Mouse (Mus musculus): ENCODE measurements around the gene Gm1604a.
"Not testable (repeated sequence)": the region's sequence is repeated elsewhere in the genome, so short reads cannot be mapped to it uniquely, and the experiment has no call there.

Gene Gm1604a

DNA sequence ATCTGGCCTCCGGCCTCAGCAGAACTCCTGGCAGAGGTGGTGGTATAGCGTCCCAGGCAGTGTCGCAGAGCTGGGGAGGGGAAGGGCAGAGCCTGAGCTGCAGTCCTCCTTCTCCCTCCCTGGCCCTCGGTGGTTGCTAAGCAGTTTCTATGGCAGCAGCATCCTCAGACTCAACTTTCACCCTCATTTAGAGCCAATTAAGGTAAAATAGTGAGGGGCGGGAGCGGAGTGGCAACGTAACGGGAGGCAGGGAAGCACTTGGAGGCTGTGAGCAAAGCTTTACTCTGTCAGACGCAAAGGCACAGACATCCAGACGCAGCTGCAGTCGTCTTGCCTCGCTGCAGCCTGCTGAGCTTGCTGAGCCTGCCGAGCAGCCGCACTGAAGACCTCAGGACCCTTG lies at the start of gene Gm1604a:
Gene Gm1604a (plus strand): TSS at position 312 of the 400 bp plus-strand sequence.
- DNase-seq (ENCODE audit: low spot score in 2 of 2), result not testable (repeated sequence)

DNA sequence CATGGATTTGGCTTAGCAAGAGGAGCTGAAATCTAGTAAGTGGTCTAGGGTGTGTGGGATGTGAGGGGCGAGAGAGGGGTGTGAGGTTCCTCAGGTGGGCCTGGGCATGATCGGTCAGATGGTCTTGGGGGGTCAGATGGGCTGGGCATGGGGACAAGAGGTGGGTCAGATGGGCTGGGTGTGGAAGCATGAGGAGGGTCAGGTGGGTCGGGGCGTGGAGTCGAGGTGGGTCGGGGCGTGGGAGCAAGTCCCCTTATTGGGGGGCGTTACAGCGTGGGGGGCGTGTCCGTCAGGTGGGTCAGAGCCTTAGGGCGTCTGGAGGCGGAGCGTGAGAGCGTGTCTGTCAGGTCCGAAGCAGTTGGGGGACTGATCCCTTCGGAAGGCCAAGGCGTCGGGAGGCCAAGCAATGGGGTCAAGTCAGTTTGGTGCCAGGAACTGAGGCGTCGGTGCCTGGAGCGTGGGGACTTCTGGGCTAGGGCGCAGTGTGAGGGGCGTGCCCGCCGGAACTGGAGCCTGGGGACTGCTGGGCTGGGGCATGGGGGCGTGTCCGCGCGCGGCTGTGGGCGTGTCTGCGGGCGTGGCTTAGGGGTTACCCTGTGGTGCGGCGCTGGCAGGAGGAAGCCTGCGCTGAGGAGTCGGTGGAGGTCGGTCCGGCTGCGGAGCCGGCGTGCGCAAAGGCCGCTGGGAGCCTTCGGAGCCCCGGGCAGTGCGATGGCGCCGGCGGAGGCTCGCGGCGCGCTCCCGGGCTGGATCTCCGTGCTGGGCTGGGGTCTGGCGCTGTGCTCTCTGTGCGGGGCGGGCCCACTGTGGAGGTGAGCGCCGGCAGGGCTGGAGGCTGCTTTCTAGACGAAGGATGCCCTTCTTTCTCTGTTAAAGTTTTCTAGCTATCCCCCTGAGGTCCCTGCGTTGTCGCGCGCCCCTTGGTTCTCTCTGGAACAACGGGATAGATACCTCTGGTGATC lies 46.8 kb upstream of the Gm1604a start, which contains the start of gene Gm49721:
Gene Gm49721 (plus strand): TSS at position 618 of the 962 bp plus-strand sequence.
- DNase-seq (ENCODE audit: low spot score in 2 of 2), result peak; percentile 40 to 59

DNA sequence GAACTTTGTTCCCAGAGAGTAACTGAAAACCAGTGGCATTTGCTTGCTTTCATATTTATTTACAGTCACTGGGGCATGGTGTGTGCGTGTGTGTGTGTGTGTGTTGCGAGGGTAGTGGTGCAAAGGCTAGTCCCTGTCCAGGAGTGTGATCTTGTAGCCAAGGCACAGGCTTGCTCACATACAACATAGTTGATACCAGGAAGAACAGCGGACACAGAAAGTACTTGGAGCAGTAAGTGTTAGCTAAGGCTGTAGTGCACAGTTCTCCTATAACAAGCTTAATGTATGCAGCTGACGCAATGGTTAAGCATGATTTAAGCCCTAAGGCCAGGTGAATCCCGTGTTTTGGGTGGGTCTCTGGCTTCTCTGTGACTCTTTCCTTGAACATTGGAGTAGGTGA lies 46.0 kb upstream of the Gm1604a start:
- DNase-seq (ENCODE audit: low spot score in 2 of 2), result not testable (repeated sequence)

DNA sequence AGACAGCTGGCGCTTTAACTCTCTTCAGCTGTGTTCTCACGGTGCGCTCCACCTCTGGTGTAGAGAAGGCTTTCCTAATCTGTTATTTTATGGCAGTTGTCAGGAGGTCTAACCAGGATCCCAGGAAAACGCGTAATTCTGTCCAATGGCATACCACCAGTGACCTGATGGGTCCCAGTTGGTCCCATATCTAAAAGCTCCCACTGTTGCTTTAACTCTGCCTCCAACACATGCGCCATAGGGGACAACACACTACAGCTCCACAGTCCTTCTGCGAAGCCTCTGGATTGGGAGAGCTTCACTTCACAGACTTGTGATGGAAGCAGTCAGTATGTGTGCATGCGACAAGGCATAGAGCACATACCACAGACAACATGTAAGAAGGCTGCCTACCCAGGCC lies 45.2 kb upstream of the Gm1604a start:
- not testable (repeated sequence) for DNase-seq (ENCODE audit: low spot score in 2 of 2)

DNA sequence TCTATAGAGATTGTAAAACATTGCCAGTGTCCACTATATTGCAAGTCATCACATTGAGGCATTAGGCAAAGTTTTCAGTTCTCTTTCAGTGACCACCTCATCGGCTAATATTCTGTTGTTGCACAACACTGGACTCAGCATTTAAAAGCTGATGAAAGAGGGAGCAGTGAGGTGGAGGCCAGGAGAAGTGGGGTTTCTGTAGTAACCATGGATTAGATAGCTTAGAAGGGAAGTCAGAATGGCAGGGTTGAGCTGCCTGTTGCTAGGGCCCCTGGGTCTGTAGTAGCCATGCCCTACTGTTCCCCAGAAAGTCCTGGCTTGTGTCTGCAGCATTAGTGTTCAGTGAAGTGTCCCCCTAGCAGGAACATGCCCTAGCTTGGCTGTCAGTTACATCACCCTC lies 39.2 kb upstream of the Gm1604a start:
- not testable (repeated sequence) for DNase-seq (ENCODE audit: low spot score in 2 of 2)

DNA sequence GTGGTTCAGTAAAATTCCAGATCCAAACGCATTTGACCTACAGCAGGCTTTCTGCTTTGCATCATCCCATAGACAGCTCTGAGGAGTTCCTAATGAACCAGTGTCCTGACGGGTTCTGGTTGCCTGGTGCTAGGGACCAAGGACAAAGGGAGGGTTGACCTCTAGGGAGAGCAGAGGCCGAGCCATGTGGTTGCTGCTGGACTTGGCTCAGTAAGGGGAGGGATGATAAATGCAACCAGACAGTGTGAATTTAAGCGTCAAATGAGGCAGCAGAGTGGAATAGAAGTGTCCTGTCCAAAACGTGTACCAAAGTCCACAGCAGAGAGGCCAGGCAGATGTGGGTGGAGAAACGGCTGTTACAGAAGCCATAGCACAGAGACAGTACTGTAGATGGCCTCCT lies 29.9 kb upstream of the Gm1604a start:
- not testable (repeated sequence) for DNase-seq (ENCODE audit: low spot score in 2 of 2)

DNA sequence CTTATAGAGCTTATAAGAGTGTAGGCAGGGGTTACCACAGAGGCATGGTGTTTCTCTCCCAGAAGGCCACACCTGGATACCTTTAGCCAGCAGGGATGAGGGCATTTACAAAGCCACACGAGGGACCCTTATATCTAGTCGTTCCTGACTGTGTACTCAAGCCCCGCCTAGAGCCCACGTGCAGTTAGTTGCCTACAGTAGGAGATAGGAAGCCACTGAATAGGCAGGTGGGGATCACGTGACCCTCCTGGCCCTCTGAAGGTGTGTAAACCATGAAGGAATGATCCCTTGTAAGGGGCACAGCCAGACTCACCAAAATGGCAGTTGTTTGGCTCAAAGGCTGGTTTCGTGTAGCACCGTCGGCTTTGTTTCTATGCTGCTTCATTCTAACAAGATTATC lies 28.5 kb upstream of the Gm1604a start:
- not testable (repeated sequence) for DNase-seq (ENCODE audit: low spot score in 2 of 2)

DNA sequence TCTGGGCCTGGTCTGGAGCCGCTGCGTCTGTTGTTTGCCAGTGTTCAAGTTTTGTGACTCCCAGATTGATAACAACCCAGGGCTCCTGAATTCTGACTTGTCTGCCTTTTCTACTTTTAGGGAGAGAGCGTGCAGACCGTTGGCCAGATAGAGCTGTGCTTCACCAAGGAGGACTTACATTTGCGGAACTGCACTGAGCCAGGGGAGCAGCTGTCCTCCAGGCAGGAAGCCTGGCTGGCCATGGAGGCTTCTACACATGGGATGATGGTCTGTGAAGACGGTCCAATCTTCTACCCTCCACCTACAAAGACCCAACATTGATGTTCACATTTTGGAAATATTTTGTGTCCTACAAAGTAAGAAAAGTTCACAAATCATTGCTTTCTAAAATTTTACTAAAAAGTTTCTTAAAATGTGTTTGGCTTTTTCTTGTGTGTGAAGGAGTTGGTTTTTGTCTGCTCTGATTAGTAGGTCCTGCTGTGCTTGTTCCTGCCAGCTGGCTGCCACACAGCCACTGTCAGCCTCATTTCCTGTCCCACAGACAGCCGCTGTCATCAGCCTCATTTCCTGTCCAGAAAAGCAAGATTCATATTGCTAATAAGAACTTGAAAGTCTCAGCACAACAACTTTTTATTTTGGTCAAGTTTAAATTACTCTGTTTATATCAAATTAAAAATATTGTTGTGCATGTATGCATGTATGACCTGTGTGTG lies 27.4 kb upstream of the Gm1604a start:
- not testable (repeated sequence) for DNase-seq (ENCODE audit: low spot score in 2 of 2)

DNA sequence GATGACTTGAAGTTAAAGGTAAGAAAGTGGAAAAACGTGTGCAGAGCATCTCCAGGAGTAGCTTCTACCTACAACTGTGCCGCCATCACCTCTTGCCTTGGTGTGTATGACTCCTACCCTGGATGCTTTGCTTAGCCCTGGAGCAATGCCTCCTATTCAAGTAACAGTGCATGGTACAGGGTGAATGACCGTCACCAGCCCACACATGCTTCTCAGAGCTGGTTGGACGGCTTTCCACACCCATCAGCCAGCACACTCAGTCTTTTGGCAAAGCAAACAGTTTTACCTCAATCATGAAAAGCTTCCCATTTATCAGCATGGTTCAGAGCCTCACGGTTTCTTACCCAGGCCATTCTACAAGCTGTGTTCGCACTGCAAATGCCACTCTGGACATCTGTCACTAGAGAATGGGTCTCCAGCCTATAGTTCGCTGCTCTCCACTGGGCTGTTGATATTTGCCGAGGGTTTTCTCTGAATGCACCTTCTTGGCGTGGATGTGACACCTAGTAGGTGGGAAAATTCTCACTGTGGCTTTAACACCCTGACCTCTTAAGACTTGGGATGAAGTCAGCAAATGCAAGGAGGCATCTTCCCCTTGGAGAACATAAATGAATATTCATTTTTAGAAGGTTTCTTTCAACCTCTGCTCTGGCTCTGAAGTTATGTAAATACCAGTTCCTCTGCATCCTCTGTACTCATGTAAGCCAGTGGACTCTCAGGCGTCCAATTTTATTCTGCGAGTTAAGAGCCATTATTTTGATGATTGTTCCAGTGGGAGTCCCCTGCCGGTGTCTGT lies 23.4 kb upstream of the Gm1604a start:
- not testable (repeated sequence) for DNase-seq (ENCODE audit: low spot score in 2 of 2)

DNA sequence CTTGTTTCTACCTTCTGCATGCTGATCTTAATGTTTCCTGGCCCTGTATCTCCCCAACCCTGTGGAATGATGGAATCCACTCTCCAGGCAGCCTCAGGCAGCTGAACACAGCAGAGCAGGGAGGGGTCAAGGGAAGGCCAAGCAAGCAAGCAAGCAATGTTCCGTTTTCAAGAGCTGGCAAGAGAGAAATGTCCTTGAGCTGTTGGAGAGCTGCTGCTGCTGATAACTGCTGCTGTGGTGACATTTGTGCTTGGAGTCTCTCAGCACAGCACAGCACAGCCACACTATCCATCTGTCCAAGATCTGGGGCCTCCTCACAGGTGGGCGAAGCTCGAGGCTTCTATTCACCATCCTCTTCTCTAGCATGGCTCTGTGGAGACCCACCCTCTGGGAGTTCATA lies 22.0 kb upstream of the Gm1604a start:
- not testable (repeated sequence) for DNase-seq (ENCODE audit: low spot score in 2 of 2)

DNA sequence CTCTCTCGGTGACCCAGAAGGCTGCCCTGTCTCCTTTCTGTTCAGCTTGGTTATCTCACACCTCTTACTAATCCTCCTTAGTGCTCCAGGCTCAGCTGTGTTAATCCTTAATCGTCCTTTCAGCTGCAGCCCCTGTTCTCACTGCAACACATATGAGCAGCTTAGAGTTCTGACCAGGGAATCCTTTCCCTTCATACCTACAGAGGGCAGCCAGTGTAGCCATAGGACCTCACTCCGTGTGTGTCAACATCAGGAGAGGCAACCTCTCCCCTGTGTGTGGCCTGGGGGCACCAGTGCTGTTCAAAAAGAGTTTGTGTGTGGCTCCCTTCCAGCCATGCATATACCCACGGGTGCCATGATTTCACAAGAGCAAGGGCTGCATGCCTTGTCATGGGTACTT lies 19.7 kb upstream of the Gm1604a start:
- DNase-seq (ENCODE audit: low spot score in 2 of 2), result not testable (repeated sequence)

DNA sequence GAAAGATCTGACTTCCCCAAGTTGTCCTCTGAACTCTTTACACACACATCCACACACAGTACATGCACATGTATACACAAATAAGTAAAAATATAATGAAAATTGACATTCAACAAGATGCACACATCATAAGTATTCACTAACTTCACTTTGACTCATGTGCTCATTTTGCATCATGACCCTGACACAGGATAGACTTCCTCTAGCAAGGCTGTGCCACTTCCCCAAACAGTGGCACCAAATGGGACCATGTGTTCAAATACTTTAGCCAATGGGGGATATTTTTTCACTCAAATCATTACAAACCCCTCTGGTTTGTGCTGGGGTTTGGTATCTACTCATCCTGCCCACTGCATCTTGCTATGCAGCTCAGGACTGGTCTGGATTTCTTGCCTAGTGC lies 16.5 kb upstream of the Gm1604a start:
- not testable (repeated sequence) for DNase-seq (ENCODE audit: low spot score in 2 of 2)

DNA sequence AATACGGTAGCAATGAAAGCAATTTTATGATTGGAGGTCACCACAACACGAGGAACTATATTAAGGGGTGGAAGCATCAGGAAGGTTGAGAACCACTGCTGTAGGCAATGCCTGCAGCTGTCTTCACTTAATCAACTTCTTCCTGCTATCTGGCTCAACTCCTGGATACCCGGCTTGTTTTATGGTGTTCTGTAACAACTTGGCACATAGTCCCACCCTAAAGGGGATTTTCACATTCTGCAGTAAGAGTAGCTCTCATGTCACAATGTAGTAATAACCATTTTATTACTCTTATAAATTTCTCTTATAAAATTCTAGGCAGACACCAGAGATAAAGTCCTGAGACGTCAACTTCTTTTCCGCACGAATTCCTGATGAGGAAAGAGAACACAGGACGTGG lies 15.9 kb upstream of the Gm1604a start:
- DNase-seq (ENCODE audit: low spot score in 2 of 2), result not testable (repeated sequence)

DNA sequence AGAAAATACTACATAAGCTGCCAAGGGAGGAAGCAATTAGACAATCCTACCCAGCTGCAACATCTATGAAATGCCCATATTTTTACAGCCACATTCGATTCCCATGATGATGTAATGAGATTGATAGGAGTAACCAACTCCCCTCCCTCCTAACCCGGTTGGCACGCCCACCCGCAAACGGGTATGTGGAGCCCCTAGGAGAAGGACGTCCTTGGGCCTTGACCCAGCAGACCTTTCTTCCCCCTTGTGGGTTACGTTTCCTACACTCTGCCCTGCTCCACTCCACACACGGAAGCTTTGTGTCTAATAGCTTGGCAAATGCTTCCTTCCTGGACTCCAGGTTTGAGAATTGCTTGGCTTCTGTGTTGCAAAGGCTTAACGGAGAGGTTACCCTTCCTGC lies 15.5 kb upstream of the Gm1604a start:
- DNase-seq (ENCODE audit: low spot score in 2 of 2), result not testable (repeated sequence)

DNA sequence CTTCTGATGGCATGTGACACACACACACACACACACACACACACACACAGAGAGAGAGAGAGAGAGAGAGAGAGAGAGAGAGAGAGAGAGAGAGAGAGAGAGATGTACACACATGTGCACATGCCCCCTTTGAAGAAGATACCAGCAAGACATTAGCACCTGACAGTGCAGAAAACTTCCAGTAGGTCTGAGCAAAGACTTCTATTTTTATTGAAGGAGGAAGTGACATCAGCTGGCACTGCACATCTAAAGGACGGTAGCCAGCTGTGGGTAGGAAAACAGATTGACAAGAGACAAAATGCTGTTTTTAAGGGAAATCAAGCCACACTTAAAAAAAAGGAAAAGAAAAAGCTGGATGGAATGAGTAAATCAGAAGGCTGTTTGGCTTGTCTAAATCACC lies 11.2 kb upstream of the Gm1604a start:
- DNase-seq (ENCODE audit: low spot score in 2 of 2), result not testable (repeated sequence)

DNA sequence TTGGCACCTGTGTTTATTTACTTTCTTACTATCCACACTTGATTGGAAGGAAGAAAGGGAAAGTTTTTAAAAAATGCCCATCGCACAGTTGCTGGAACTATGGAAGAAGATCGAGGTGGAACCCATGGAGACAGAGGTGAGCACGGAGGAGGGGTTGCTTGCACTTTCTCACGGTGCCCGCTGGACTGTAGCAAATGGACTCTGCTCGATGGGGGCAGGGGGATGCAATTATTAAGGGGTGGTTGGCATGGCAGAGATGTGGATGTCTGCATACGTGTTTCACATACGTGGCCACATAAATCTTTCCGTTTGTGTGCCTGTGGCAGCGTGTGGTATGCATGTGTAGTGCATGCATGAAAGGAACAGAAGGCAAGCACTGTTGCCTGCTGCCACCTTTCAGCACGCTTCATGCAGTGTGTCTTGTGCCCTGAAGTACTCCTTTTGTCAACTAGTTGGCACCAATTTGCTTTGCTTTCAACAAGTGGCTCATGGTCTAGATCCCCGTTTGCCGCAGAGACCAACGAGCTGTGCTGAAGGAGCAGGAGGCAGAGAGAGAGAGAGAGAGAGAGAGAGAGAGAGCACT lies 487 bp downstream of the Gm1604a start:
- DNase-seq (ENCODE audit: low spot score in 2 of 2), result not testable (repeated sequence)

DNA sequence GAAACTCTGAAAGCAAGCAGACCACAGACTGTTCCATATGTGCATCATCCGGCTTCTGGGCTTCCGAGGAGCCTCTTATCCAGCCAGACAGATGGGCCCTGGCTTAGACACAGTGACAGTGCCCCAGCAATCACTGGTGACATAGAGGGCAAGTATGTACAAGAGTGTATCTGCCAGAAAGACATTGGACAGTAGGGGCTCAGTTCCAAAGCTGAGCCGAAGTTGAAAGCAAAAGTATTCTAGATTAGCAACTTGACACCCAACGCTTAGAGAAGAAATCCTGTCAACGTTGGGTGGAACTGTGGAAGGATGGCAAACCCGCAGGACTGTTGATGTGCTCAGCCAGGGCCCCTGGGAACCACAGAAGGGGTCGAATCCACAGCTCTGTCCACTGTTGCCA lies 4.8 kb downstream of the Gm1604a start:
- DNase-seq (ENCODE audit: low spot score in 2 of 2), result not testable (repeated sequence)

DNA sequence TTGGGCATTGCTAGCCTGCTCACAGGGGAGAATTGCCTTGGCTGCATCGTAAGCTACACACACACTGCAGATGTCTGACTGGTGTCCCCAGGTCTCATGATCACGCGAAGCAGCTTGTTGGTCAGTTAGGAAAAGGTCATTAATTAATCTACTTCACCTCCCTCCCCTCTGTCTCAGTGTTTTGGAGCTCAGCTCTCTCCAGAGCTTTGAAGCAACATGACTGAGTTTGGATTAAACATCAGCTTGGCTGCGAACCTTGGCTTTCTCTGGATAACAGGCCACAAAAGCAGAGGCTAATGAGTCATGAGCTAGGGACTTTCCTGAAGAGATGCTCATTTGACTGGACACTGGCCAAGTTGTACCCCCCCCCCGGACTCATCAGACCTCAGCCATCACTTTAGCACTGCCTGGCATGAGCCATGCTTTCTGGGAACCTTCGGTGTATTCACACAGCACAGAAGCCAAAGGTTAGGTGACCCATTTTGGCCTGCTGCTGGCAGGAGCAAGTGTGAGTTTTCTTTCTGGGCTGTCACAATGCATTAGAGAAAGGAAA lies 5.3 kb downstream of the Gm1604a start:
- not testable (repeated sequence) for DNase-seq (ENCODE audit: low spot score in 2 of 2)

DNA sequence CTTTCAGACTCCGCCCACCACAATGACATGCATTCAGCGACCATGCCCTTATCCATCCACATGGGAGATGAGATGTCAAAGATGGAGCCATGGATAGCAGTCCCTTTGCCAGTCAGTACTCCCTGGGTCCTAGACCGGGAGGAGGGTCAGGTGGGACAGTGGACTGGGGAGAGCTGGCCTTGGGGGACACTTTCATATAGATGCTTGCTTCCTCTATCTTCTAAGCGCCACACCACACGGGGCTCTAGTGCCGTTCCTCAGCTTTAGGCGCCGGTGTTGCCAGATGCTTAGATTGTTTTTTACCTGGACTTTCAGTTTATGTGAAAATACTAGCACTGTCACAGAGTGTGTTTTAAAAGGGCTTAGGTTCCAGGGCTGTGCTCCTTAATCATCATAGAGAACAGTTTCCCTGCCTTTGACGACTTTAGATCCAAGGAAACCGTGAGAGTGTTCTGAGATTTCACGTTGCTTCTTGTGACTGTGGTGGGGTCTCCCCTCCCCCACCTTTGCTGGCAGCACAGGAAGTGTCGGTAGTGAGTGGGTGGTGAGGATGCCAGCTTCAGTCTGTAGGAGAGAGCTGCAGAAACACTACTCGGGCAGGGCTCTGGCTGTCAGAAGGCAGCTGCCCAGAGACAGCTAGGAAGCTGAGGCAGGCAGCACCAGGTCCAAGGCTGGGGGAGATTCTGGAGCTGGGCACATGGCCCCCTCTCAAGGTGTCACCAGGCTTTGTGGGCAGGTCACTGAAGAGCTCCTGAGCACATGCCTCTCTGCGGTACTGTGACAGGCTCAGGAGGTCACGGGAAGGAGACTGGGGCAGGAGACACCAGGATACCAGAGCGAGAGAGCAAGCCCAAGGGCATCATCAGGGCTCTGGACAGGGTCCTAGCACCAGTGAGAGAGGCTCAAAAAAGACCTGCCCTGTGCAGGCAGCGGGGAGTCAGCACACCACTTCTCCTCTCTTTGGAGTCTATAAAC lies 8.1 kb downstream of the Gm1604a start:
- DNase-seq (ENCODE audit: low spot score in 2 of 2), result not testable (repeated sequence)

Data from spleen, postnatal 14 days (tissue).